Mouse (Mus musculus) lung, adult 2 months (tissue): ENCODE results near the gene Lrrc9.

ENCODE experiments used
- CTCF ChIP-seq: fragments of 200-500 bp; IDR thresholded peaks from 2 replicates; pipeline ENCODE4 v1.5.1; 2011; ENCODE audit warnings: mild to moderate bottlenecking, low read length, control low read depth; ENCODE audit not compliant: insufficient read depth
- POLR2A ChIP-seq: fragments of 200-500 bp; IDR thresholded peaks from 2 replicates; pipeline ENCODE4 v1.6.1; 2011; ENCODE audit warnings: low read depth, mild to moderate bottlenecking, control low read depth, low read length, borderline replicate concordance; ENCODE audit errors: extremely low read depth

- TF ChIP-seq POLR2A (no peak), CTCF (no peak)
These were observed 3.9 kb upstream of the Lrrc9 start for GRCm38 (mm10) chr12:72437676-72438341.
